Mouse (Mus musculus): ENCODE results near the gene Atp5c1.

- no peak for TF ChIP-seq POLR2A (IDR thresholded peaks at IDR 0.05; ENCODE audit: low read depth, low read length)
- no peak for TF ChIP-seq CTCF (IDR thresholded peaks at IDR 0.05; ENCODE audit: extremely low read depth, insufficient read depth, insufficient read length, insufficient replicate concordance)
Observed at GRCm38 (mm10) chr2:10128571-10128970, 48.3 kb upstream of the Atp5c1 start.
